Mouse (Mus musculus) neural tube, embryonic 14.5 days (tissue): ENCODE measurements at regions not wholly inside any gene's neighbourhood (a gene's known extent, or its start where the extent isn't known, plus 50 kb on each side); places are given as distances from the start of the nearest gene placed in this dataset.

Source experiments
- ATAC-seq: fragments of 200-750 bp; cut with Nextera tagmentation; 2 replicates; pipeline ENCODE4 v1.8.0; 2017; ENCODE audit warnings: low read depth, mild to moderate bottlenecking, moderate TSS enrichment, moderate library complexity
- H3K27ac ChIP-seq: fragments of 300-500 bp; sonication (generic); 2 replicates; pipeline ENCODE4 v1.5.1; 2014; ENCODE audit warnings: low read depth, mild to moderate bottlenecking, control low read depth, low read length, moderate library complexity, mixed read lengths
- H3K27me3 ChIP-seq: fragments of 300-500 bp; sonication (generic); 2 replicates; pipeline ENCODE4 v1.6.1; 2014; ENCODE audit warnings: low read length; ENCODE audit not compliant: control insufficient read depth, insufficient read depth
- H3K36me3 ChIP-seq: fragments of 300-500 bp; sonication (generic); 2 replicates; pipeline ENCODE4 v1.6.1; 2014; ENCODE audit warnings: low read length, mixed read lengths; ENCODE audit not compliant: control insufficient read depth, insufficient read depth
- H3K4me1 ChIP-seq: fragments of 300-500 bp; sonication (generic); 2 replicates; pipeline ENCODE4 v1.6.1; 2014; ENCODE audit warnings: low read length; ENCODE audit not compliant: control insufficient read depth, insufficient read depth
- H3K4me2 ChIP-seq: fragments of 300-500 bp; sonication (generic); 2 replicates; pipeline ENCODE4 v1.6.1; 2014; ENCODE audit warnings: mild to moderate bottlenecking, low read depth, low read length, control low read depth
- H3K4me3 ChIP-seq: fragments of 300-500 bp; sonication (generic); 2 replicates; pipeline ENCODE4 v1.5.1; 2014; ENCODE audit warnings: low read depth, low read length, control low read depth, mixed read lengths
- H3K9ac ChIP-seq: fragments of 300-500 bp; sonication (generic); replicated peaks from 2 replicates; pipeline ENCODE4 v1.6.1; 2014; ENCODE audit warnings: low read depth, mild to moderate bottlenecking, control low read depth, low read length, mixed read lengths
- H3K9me3 ChIP-seq: fragments of 300-500 bp; sonication (generic); 2 replicates; pipeline ENCODE4 v1.6.1; 2016; ENCODE audit warnings: low read length; ENCODE audit not compliant: control insufficient read depth
- WGBS: fragments of 180-500 bp; shearing (Covaris S2); extraction: QIAGEN DNeasy Blood & Tissue Kit; methylation state at CpG from one replicate; pipeline ENCODE4 v1.1.7; 2014; 5-methylcytosine and 5-hydroxymethylcytosine counted together

- 82% methylated on average over 2 of the region's 2 CpGs for WGBS
These were observed 101.3 kb upstream of the Plpp4 start for GRCm38 (mm10) chr7:129155577-129155976.

DNA sequence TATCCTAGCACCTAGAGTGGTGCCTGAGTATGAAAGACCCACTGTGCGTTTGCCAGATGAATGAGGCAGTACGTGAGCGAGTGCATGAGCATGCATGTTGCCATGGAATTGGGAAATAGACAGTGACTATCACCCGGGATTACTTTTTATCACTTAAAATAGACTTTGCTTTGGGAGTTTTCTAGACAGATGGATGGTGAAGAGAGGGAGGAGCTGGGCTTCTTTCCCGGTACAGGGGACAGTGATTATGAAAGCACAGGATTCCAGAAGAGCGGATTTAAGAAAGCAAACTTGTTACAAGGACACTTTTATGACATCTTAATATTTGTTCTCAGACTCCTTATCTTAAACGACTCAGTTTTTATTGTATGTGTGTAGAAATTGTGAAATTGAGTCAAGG lies 86.9 kb upstream of the Plpp4 start:
- no peak overlapping the region for H3K4me3 ChIP-seq
- no peaks in the 10 kb centered on the region for H3K4me1 ChIP-seq
- 87% methylated on average over 7 of the region's 7 CpGs for WGBS
- no peaks in the 10 kb centered on the region for H3K9me3 ChIP-seq
- H3K36me3 ChIP-seq, result no peaks in the 10 kb centered on the region
- no peak for ATAC-seq
- no peak overlapping the region for H3K4me2 ChIP-seq
- H3K27me3 ChIP-seq, result no peaks in the 10 kb centered on the region
- H3K27ac ChIP-seq, result no peak overlapping the region
- H3K9ac ChIP-seq, result no peak overlapping the region

More at GRCm38 (mm10) chr7:129155577-129155976, 101.3 kb upstream of the Plpp4 start:
- H3K9me3 ChIP-seq, result no peaks in the 10 kb centered on the region
- H3K4me2 ChIP-seq, result no peak overlapping the region
- H3K27me3 ChIP-seq, result no peaks in the 10 kb centered on the region
- H3K4me3 ChIP-seq, result no peak overlapping the region
- H3K27ac ChIP-seq, result no peak overlapping the region
- H3K9ac ChIP-seq, result no peak overlapping the region
- ATAC-seq, result no peak
- H3K36me3 ChIP-seq, result no peaks in the 10 kb centered on the region
- H3K4me1 ChIP-seq, result no peaks in the 10 kb centered on the region

- Histone ChIP-seq H3K4me2 (no peak overlapping the region), H3K9me3 (no peaks in the 10 kb centered on the region), H3K4me3 (no peak overlapping the region), H3K9ac (no peak overlapping the region), H3K27me3 (no peaks in the 10 kb centered on the region), H3K36me3 (no peaks in the 10 kb centered on the region), H3K4me1 (no peaks in the 10 kb centered on the region), H3K27ac (no peak overlapping the region)
- no peak for ATAC-seq
- WGBS, result 89% methylated on average over 1 of the region's 1 CpGs
These were observed 65.9 kb upstream of the Plpp4 start for GRCm38 (mm10) chr7:129190933-129191332.

- 84% methylated on average over 5 of the region's 5 CpGs for whole genome bisulfite sequencing
- H3K36me3 ChIP-seq, result no peaks in the 10 kb centered on the region
- no peaks in the 10 kb centered on the region for H3K27me3 ChIP-seq
- H3K4me3 ChIP-seq, result no peak overlapping the region
- ATAC-seq, result no peak
- no peak overlapping the region for H3K4me2 ChIP-seq
- no peaks in the 10 kb centered on the region for H3K4me1 ChIP-seq
- no peak overlapping the region for H3K9ac ChIP-seq
- H3K9me3 ChIP-seq, result no peaks in the 10 kb centered on the region
- no peak overlapping the region for H3K27ac ChIP-seq
These were observed 49.8 kb upstream of the Plpp4 start for GRCm38 (mm10) chr7:129207029-129207428.
